ENCODE assay signal across 50 mouse cellular contexts in genomic region chr3:106798079-106798478, GRCm38 (mm10). TPM values are rescaled to one million over a fixed set of nuclear protein-coding genes. Genes with fewer than 3 reads are reported as not detected.
"Had no signal": no experiment of that assay in that cellular context is flagged by ENCODE, and none has a peak within 500 bp of the region (broad histone marks: within the 10 kb centered on the region; RNA-seq: fewer than 3 reads in every experiment).

No protein-coding gene starts in this region.

- ATAC-seq: hindbrain, embryonic 16.5 days; hindbrain, postnatal 0 days; inflammation-experienced regulatory T-cells, adult 6 months; intestine, embryonic 15.5 days; intestine, embryonic 16.5 days; intestine, postnatal 0 days had no signal

- DNase-seq: heart, postnatal 10 days; heart, postnatal 36 days; kidney, adult 11 months; kidney, adult 2 months; kidney, adult 8-10 months; kidney, adult 9 months; kidney, postnatal 10 days; kidney, postnatal 14 days; kidney, postnatal 25 days; kidney, postnatal 36 days; kidney, postnatal 4 days; layer of hippocampus, adult 9-11 months; layer of hippocampus, postnatal 36 days had no signal

RNA-seq across cellular contexts. Expression of gene Olfr266, which starts 28.0 kb away (rescaled TPM):
- total RNA-seq: heart, adult 8-10 months; heart, postnatal 10 days; heart, postnatal 25 days; heart, postnatal 36 days; hematopoietic stem cell, adult 5-6 weeks; hindbrain, postnatal 0 days; layer of hippocampus, adult 18-20 months; layer of hippocampus, adult 2 months; layer of hippocampus, adult 8-10 months; layer of hippocampus, postnatal 10 days; layer of hippocampus, postnatal 14 days; layer of hippocampus, postnatal 25 days; layer of hippocampus, postnatal 36 days; left cerebral cortex, adult 18-20 months; left cerebral cortex, adult 2 months had no signal
- polyA plus RNA-seq: heart, embryonic 10.5 days; heart, embryonic 11.5 days; heart, embryonic 12.5 days; heart, embryonic 13.5 days; heart, embryonic 14.5 days; heart, embryonic 15.5 days; heart, embryonic 16.5 days; heart, postnatal 0 days; hindbrain, embryonic 10.5 days; hindbrain, embryonic 11.5 days; hindbrain, embryonic 12.5 days; hindbrain, embryonic 13.5 days; hindbrain, embryonic 14.5 days; hindbrain, embryonic 15.5 days; hindbrain, embryonic 16.5 days; hindbrain, postnatal 0 days; inflammation-experienced regulatory T-cells, adult 6 months; intestine, embryonic 14.5 days; intestine, embryonic 15.5 days; intestine, embryonic 16.5 days; intestine, postnatal 0 days; kidney, adult 2 months; kidney, embryonic 14.5 days; kidney, embryonic 15.5 days; kidney, embryonic 16.5 days; kidney, postnatal 0 days; large intestine, adult 2 months had no signal
